Mouse (Mus musculus) liver, adult 2 months (tissue): ENCODE results near the gene Agrp. TPM values are rescaled to one million over a fixed set of nuclear protein-coding genes. Genes with fewer than 3 reads are reported as not detected.

Source experiments
- DNase-seq: peaks from one replicate; pipeline ENCODE4 v3.0.0-alpha.2; 2011; ENCODE audit warnings: low read depth, low spot score; ENCODE audit errors: extremely low read depth
- H3K27ac ChIP-seq: fragments of 200-500 bp; replicated peaks from 2 replicates; pipeline ENCODE4 v1.5.1; 2012; ENCODE audit warnings: low read depth, mild to moderate bottlenecking, control low read depth, inconsistent platforms, low read length; ENCODE audit not compliant: insufficient read depth
- H3K27me3 ChIP-seq: fragments of 200-500 bp; 2 replicates; pipeline ENCODE4 v1.6.1; 2012; ENCODE audit warnings: mild to moderate bottlenecking, moderate library complexity, low read length, inconsistent platforms; ENCODE audit not compliant: control insufficient read depth, insufficient read depth
- H3K36me3 ChIP-seq: fragments of 200-500 bp; 2 replicates; pipeline ENCODE4 v1.6.1; 2012; ENCODE audit warnings: low read length, inconsistent platforms; ENCODE audit not compliant: control insufficient read depth, insufficient read depth
- H3K4me1 ChIP-seq: fragments of 200-500 bp; 2 replicates; pipeline ENCODE4 v1.6.1; 2011; ENCODE audit warnings: low read length; ENCODE audit not compliant: control insufficient read depth, insufficient read depth
- H3K4me3 ChIP-seq: fragments of 200-500 bp; 2 replicates; pipeline ENCODE4 v1.5.1; 2011; ENCODE audit warnings: low read depth, mild to moderate bottlenecking, control low read depth, low read length, moderate library complexity; ENCODE audit not compliant: insufficient read depth
- H3K79me2 ChIP-seq: fragments of 200-500 bp; 2 replicates; pipeline ENCODE4 v1.6.1; 2012; ENCODE audit warnings: inconsistent platforms, mild to moderate bottlenecking, low read length, moderate library complexity; ENCODE audit not compliant: control insufficient read depth, insufficient read depth
- H3K9ac ChIP-seq: fragments of 200-500 bp; 2 replicates; pipeline ENCODE4 v1.6.1; 2012; ENCODE audit warnings: low read depth, mild to moderate bottlenecking, control low read depth, inconsistent platforms, low read length
- CTCF ChIP-seq: fragments of 200-500 bp; IDR thresholded peaks from 2 replicates; pipeline ENCODE4 v1.5.1; 2011; ENCODE audit warnings: low read depth, low read length, control low read depth
- POLR2A ChIP-seq: fragments of 200-500 bp; IDR thresholded peaks from 2 replicates; pipeline ENCODE4 v1.6.1; 2011; ENCODE audit warnings: low read length, control low read depth; ENCODE audit not compliant: insufficient read depth; ENCODE audit errors: extremely low read depth
- WGBS: fragments of 180-500 bp; shearing (Covaris S2); methylation state at CpG from one replicate; pipeline ENCODE4 v1.1.7; 2018; 5-methylcytosine and 5-hydroxymethylcytosine counted together
- polyA plus RNA-seq: library from polyadenylated mRNA; depleted of rRNA; stranded (reverse); fragments of >200 nt; gene quantifications from 2 replicates; pipeline ENCODE4 v1.2.3, GENCODE M21; 2012
- total RNA-seq: library from RNA; depleted of rRNA; stranded (reverse); fragments of >200 nt; gene quantifications from 2 replicates; pipeline ENCODE4 v1.2.3, GENCODE M21; 2014

Gene Agrp
- total and polyA plus RNA-seq, 2 experiments: not detected

- TF ChIP-seq CTCF (no peak), POLR2A (no peak)
- H3K79me2 ChIP-seq: no peaks in the 10 kb centered on the region
- DNase-seq: no peak
- H3K27ac ChIP-seq: no peak overlapping the region
- no peak overlapping the region for H3K9ac ChIP-seq
- 90% methylated on average over 2 of the region's 2 CpGs for WGBS
- H3K36me3 ChIP-seq: peaks cover 19% of the 10 kb centered on the region
- no peaks in the 10 kb centered on the region for H3K27me3 ChIP-seq
- no peak overlapping the region for H3K4me3 ChIP-seq
- no peaks in the 10 kb centered on the region for H3K4me1 ChIP-seq
These were observed 110.1 kb downstream of the Agrp start for GRCm38 (mm10) chr8:105527110-105527509.

- H3K27me3 ChIP-seq: no peaks in the 10 kb centered on the region
- TF ChIP-seq POLR2A (no peak), CTCF (no peak)
- H3K4me3 ChIP-seq: no peak overlapping the region
- DNase-seq: no peak
- H3K4me1 ChIP-seq: peaks cover 6% of the 10 kb centered on the region
- H3K36me3 ChIP-seq: peaks cover 19% of the 10 kb centered on the region
- no peak overlapping the region for H3K27ac ChIP-seq
- 81% methylated on average over 9 of the region's 9 CpGs for WGBS
- H3K9ac ChIP-seq: no peak overlapping the region
- H3K79me2 ChIP-seq: no peaks in the 10 kb centered on the region
These were observed 114.3 kb downstream of the Agrp start for GRCm38 (mm10) chr8:105522890-105523289.

- TF ChIP-seq POLR2A (no peak), CTCF (no peak)
- H3K36me3 ChIP-seq: peaks cover 12% of the 10 kb centered on the region; the same call in 1 of the 2 replicates
- DNase-seq: no peak
- no peak overlapping the region for H3K9ac ChIP-seq
- H3K79me2 ChIP-seq: no peaks in the 10 kb centered on the region
- H3K4me1 ChIP-seq: peaks cover 6% of the 10 kb centered on the region
- 86% methylated on average over 21 of the region's 21 CpGs for WGBS
- no peak overlapping the region for H3K4me3 ChIP-seq
- no peaks in the 10 kb centered on the region for H3K27me3 ChIP-seq
- H3K27ac ChIP-seq: no peak overlapping the region
These were observed 115.0 kb downstream of the Agrp start for GRCm38 (mm10) chr8:105521995-105522769.

- Histone ChIP-seq H3K4me1 (peaks cover 6% of the 10 kb centered on the region), H3K79me2 (no peaks in the 10 kb centered on the region), H3K27ac (no peak overlapping the region), H3K9ac (no peak overlapping the region), H3K4me3 (no peak overlapping the region), H3K27me3 (no peaks in the 10 kb centered on the region), H3K36me3 (peaks cover 10% of the 10 kb centered on the region; the same call in 1 of the 2 replicates)
- WGBS: 32% methylated on average over 3 of the region's 3 CpGs
- TF ChIP-seq CTCF: no peak
- no peak for TF ChIP-seq POLR2A
- no peak for DNase-seq
These were observed 116.1 kb downstream of the Agrp start for GRCm38 (mm10) chr8:105521061-105521460.

GRCm38 (mm10) chr8:105520521-105520920 is 116.7 kb downstream of the Agrp start:
- Histone ChIP-seq H3K4me3 (no peak overlapping the region), H3K79me2 (no peaks in the 10 kb centered on the region), H3K4me1 (peaks cover 6% of the 10 kb centered on the region), H3K27me3 (no peaks in the 10 kb centered on the region), H3K36me3 (peaks cover 8% of the 10 kb centered on the region; the same call in 1 of the 2 replicates), H3K27ac (no peak overlapping the region), H3K9ac (no peak overlapping the region)
- WGBS: 74% methylated on average over 5 of the region's 5 CpGs
- no peak for DNase-seq
- TF ChIP-seq CTCF (no peak), POLR2A (no peak)

GRCm38 (mm10) chr8:105519591-105519990 is 117.6 kb downstream of the Agrp start:
- TF ChIP-seq CTCF (no peak), POLR2A (no peak)
- H3K79me2 ChIP-seq: no peaks in the 10 kb centered on the region
- no peaks in the 10 kb centered on the region for H3K27me3 ChIP-seq
- peaks cover 6% of the 10 kb centered on the region for H3K4me1 ChIP-seq
- WGBS: 24% methylated on average over 2 of the region's 2 CpGs
- peaks cover 6% of the 10 kb centered on the region; the same call in 1 of the 2 replicates for H3K36me3 ChIP-seq
- no peak overlapping the region for H3K9ac ChIP-seq
- no peak for DNase-seq
- H3K4me3 ChIP-seq: no peak overlapping the region
- no peak overlapping the region for H3K27ac ChIP-seq
